Mouse (Mus musculus): ENCODE data around the gene Rorb.

GRCm38 (mm10) chr19:19034482-19035315 is 76.3 kb downstream of the Rorb start:
- TF ChIP-seq TAL1 (IDR thresholded peaks at IDR 0.05; ENCODE audit: low read length), result no peak
- no peak for TF ChIP-seq GATA1 (IDR thresholded peaks at IDR 0.05; ENCODE audit: low read length)
